Mouse (Mus musculus): ENCODE results near the gene Dtnb. TPM values are rescaled to one million over a fixed set of nuclear protein-coding genes. Genes with fewer than 3 reads are reported as not detected.

Dtnb gene
- total and polyA plus RNA-seq, 3 experiments = 0.38 to 13.1 TPM; not detected in 1

- Histone ChIP-seq H3K27me3 (ENCODE audit: insufficient read depth, low read length) (no peaks in the 10 kb centered on the region), H3K4me1 (ENCODE audit: insufficient read depth, low read depth, low read length) (peaks cover 11% of the 10 kb centered on the region), H3K4me3 (ENCODE audit: low read depth, low read length) (no peak overlapping the region), H3K9me3 (replicated peaks) (no peaks in the 10 kb centered on the region), H3K36me3 (replicated peaks) (no peaks in the 10 kb centered on the region)
- ATAC-seq (ENCODE audit: extremely low read depth, insufficient number of reproducible peaks, low FRiP score, poor library complexity, severe bottlenecking) = no peak
- DNase-seq (ENCODE audit: low spot score) = no peak
- no peak for TF ChIP-seq TAL1 (conservative IDR thresholded peaks at IDR 0.05; ENCODE audit: low read depth, low read length)
- TF ChIP-seq POLR2AphosphoS5 (IDR thresholded peaks at IDR 0.05; ENCODE audit: insufficient replicate concordance, low read depth, low read length) = no peak
- TF ChIP-seq GATA1 (IDR thresholded peaks at IDR 0.05; ENCODE audit: borderline replicate concordance, low read length) = no peak
Measured at GRCm38 (mm10) chr12:3755522-3755921, 183.3 kb downstream of the Dtnb start.

- DNase-seq (ENCODE audit: low spot score) (no peak), ATAC-seq (ENCODE audit: extremely low read depth, insufficient number of reproducible peaks, low FRiP score, poor library complexity, severe bottlenecking) (no peak)
- H3K36me3 ChIP-seq (replicated peaks) = no peaks in the 10 kb centered on the region
- TF ChIP-seq POLR2AphosphoS5 (IDR thresholded peaks at IDR 0.05; ENCODE audit: insufficient replicate concordance, low read depth, low read length) (no peak), CTCF (IDR thresholded peaks at IDR 0.05; ENCODE audit: low read depth, low read length) (no peak), GATA2 (IDR thresholded peaks at IDR 0.05; ENCODE audit: borderline replicate concordance, low read depth, low read length) (no peak), GATA1 (IDR thresholded peaks at IDR 0.05; ENCODE audit: borderline replicate concordance, low read length) (no peak), TAL1 (conservative IDR thresholded peaks at IDR 0.05; ENCODE audit: low read depth, low read length) (no peak)
- H3K27me3 ChIP-seq (ENCODE audit: insufficient read depth, low read length) = no peaks in the 10 kb centered on the region
- H3K9me3 ChIP-seq (replicated peaks) = no peaks in the 10 kb centered on the region
- no peak overlapping the region for H3K4me3 ChIP-seq (ENCODE audit: low read depth, low read length)
- peaks cover 11% of the 10 kb centered on the region for H3K4me1 ChIP-seq (ENCODE audit: insufficient read depth, low read depth, low read length)
Measured at GRCm38 (mm10) chr12:3756216-3756615, 184.0 kb downstream of the Dtnb start.

GRCm38 (mm10) chr12:3758127-3758526, 185.9 kb downstream of the Dtnb start:
- no peaks in the 10 kb centered on the region for H3K9me3 ChIP-seq (replicated peaks)
- peaks cover 11% of the 10 kb centered on the region for H3K4me1 ChIP-seq (ENCODE audit: insufficient read depth, low read depth, low read length)
- ATAC-seq (ENCODE audit: extremely low read depth, insufficient number of reproducible peaks, low FRiP score, poor library complexity, severe bottlenecking) (no peak), DNase-seq (ENCODE audit: low spot score) (no peak)
- TF ChIP-seq POLR2AphosphoS5 (IDR thresholded peaks at IDR 0.05; ENCODE audit: insufficient replicate concordance, low read depth, low read length) (no peak), CTCF (IDR thresholded peaks at IDR 0.05; ENCODE audit: low read depth, low read length) (no peak), GATA1 (IDR thresholded peaks at IDR 0.05; ENCODE audit: borderline replicate concordance, low read length) (no peak), TAL1 (conservative IDR thresholded peaks at IDR 0.05; ENCODE audit: low read depth, low read length) (no peak), GATA2 (IDR thresholded peaks at IDR 0.05; ENCODE audit: borderline replicate concordance, low read depth, low read length) (no peak)
- no peaks in the 10 kb centered on the region for H3K36me3 ChIP-seq (replicated peaks)
- H3K27me3 ChIP-seq (ENCODE audit: insufficient read depth, low read length) = no peaks in the 10 kb centered on the region
- H3K4me3 ChIP-seq (ENCODE audit: low read depth, low read length) = no peak overlapping the region

GRCm38 (mm10) chr12:3759419-3759818, 187.2 kb downstream of the Dtnb start:
- H3K4me1 ChIP-seq (ENCODE audit: insufficient read depth, low read depth, low read length) = peaks cover 11% of the 10 kb centered on the region
- no peaks in the 10 kb centered on the region for H3K27me3 ChIP-seq (ENCODE audit: insufficient read depth, low read length)
- ATAC-seq (ENCODE audit: extremely low read depth, insufficient number of reproducible peaks, low FRiP score, poor library complexity, severe bottlenecking) = peak; percentile 86
- H3K4me3 ChIP-seq (ENCODE audit: low read depth, low read length) = peak overlapping the region; percentile 45; the same call in 1 of the 2 replicates
- peak; percentile 57 for DNase-seq (ENCODE audit: low spot score)
- no peaks in the 10 kb centered on the region for H3K36me3 ChIP-seq (replicated peaks)
- no peak for TF ChIP-seq CTCF (IDR thresholded peaks at IDR 0.05; ENCODE audit: low read depth, low read length)
- no peak for TF ChIP-seq TAL1 (conservative IDR thresholded peaks at IDR 0.05; ENCODE audit: low read depth, low read length)
- no peak for TF ChIP-seq GATA1 (IDR thresholded peaks at IDR 0.05; ENCODE audit: borderline replicate concordance, low read length)
- TF ChIP-seq POLR2AphosphoS5 (IDR thresholded peaks at IDR 0.05; ENCODE audit: insufficient replicate concordance, low read depth, low read length) = no peak
- no peak for TF ChIP-seq GATA2 (IDR thresholded peaks at IDR 0.05; ENCODE audit: borderline replicate concordance, low read depth, low read length)
- H3K9me3 ChIP-seq (replicated peaks) = no peaks in the 10 kb centered on the region

GRCm38 (mm10) chr12:3760876-3761590, 188.9 kb downstream of the Dtnb start:
- DNase-seq (ENCODE audit: low spot score) = no peak
- Histone ChIP-seq H3K4me1 (ENCODE audit: insufficient read depth, low read depth, low read length) (peaks cover 11% of the 10 kb centered on the region), H3K4me3 (ENCODE audit: low read depth, low read length) (no peak overlapping the region), H3K27me3 (ENCODE audit: insufficient read depth, low read length) (no peaks in the 10 kb centered on the region), H3K9me3 (replicated peaks) (no peaks in the 10 kb centered on the region), H3K36me3 (replicated peaks) (no peaks in the 10 kb centered on the region)
- TF ChIP-seq POLR2AphosphoS5 (IDR thresholded peaks at IDR 0.05; ENCODE audit: insufficient replicate concordance, low read depth, low read length) (no peak), GATA1 (IDR thresholded peaks at IDR 0.05; ENCODE audit: borderline replicate concordance, low read length) (no peak), GATA2 (IDR thresholded peaks at IDR 0.05; ENCODE audit: borderline replicate concordance, low read depth, low read length) (no peak), TAL1 (conservative IDR thresholded peaks at IDR 0.05; ENCODE audit: low read depth, low read length) (no peak), CTCF (IDR thresholded peaks at IDR 0.05; ENCODE audit: low read depth, low read length) (no peak)
- no peak for ATAC-seq (ENCODE audit: extremely low read depth, insufficient number of reproducible peaks, low FRiP score, poor library complexity, severe bottlenecking)

GRCm38 (mm10) chr12:3761591-3762295, 189.6 kb downstream of the Dtnb start:
- no peak overlapping the region for H3K4me3 ChIP-seq (ENCODE audit: low read depth, low read length)
- DNase-seq (ENCODE audit: low spot score) (no peak), ATAC-seq (ENCODE audit: extremely low read depth, insufficient number of reproducible peaks, low FRiP score, poor library complexity, severe bottlenecking) (no peak)
- H3K36me3 ChIP-seq (replicated peaks) = no peaks in the 10 kb centered on the region
- H3K4me1 ChIP-seq (ENCODE audit: insufficient read depth, low read depth, low read length) = peaks cover 11% of the 10 kb centered on the region
- no peaks in the 10 kb centered on the region for H3K27me3 ChIP-seq (ENCODE audit: insufficient read depth, low read length)
- H3K9me3 ChIP-seq (replicated peaks) = no peaks in the 10 kb centered on the region
- TF ChIP-seq GATA1 (IDR thresholded peaks at IDR 0.05; ENCODE audit: borderline replicate concordance, low read length) (no peak), POLR2AphosphoS5 (IDR thresholded peaks at IDR 0.05; ENCODE audit: insufficient replicate concordance, low read depth, low read length) (no peak), GATA2 (IDR thresholded peaks at IDR 0.05; ENCODE audit: borderline replicate concordance, low read depth, low read length) (no peak), TAL1 (conservative IDR thresholded peaks at IDR 0.05; ENCODE audit: low read depth, low read length) (no peak), CTCF (IDR thresholded peaks at IDR 0.05; ENCODE audit: low read depth, low read length) (no peak)
